Mouse (Mus musculus): ENCODE measurements at regions not wholly inside any gene's neighbourhood (a gene's known extent, or its start where the extent isn't known, plus 50 kb on each side); places are given as distances from the start of the nearest gene placed in this dataset.

DNA sequence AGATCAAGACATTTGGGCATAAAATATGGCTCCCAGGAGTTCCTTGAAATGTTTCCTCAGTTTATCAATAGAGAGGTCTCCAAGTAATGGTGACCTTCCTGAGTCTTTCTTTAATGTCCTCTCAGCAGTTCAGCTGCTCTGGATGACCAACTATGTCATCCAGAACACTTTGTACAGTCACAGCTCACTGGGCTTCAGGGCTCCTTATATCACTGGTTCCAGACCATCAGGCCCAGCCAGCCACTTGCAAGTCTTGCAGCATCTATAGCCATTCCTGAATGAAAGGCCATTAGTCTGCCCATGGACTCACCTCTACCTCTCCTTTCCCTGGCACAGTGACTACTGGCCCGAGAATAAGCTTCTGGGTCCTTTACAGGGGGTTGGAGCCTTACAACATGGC is 437.8 kb upstream of the Meis1 start:
- no peak overlapping the region for H3K4me2 ChIP-seq
- no peak overlapping the region for H3K9ac ChIP-seq
- H3K27ac ChIP-seq = no peak overlapping the region
- no peaks in the 10 kb centered on the region for H3K9me3 ChIP-seq (replicated peaks)
- WGBS = 76% methylated on average over 1 of the region's 1 CpGs
- no peak for ATAC-seq
- no peaks in the 10 kb centered on the region for H3K27me3 ChIP-seq
- no peak overlapping the region for H3K4me3 ChIP-seq
- H3K4me1 ChIP-seq = no peaks in the 10 kb centered on the region
- H3K36me3 ChIP-seq (ENCODE audit: poor library complexity, severe bottlenecking) = no peaks in the 10 kb centered on the region

DNA sequence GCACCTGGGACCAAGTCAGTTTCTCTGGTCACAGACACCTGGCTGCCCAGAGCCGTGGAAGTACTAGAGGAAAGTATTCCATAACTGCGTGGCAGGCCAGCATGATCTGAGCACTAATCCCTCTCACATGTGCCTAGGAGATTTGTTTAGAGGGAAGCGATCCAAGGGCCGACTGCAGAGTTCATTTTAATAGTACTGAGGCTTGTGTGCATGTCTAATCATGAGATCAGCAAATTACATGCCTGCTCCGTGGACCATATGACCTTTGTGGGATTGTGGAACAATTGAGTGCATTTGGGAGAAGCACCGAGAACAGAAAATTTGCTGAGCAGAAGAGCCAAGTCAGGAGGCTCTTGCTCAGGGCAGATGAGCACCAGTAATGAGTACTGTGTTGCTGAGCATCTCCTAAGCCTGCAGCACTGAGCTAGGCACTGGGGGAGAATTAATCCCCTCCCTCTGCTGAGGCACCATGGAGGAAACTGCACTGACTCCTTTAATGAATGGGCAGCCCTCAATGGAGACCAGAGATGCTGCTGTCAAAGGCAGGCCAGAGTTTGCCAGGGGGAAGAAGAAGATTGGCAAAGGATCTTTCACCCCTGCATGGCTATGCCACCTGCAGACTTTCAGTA is 445.1 kb upstream of the Meis1 start:
- WGBS = 56% methylated on average over 6 of the region's 6 CpGs
- Histone ChIP-seq H3K4me2 (no peak overlapping the region), H3K9me3 (replicated peaks) (no peaks in the 10 kb centered on the region), H3K27ac (no peak overlapping the region), H3K9ac (no peak overlapping the region), H3K4me3 (no peak overlapping the region), H3K27me3 (no peaks in the 10 kb centered on the region), H3K4me1 (peaks cover 7% of the 10 kb centered on the region; the same call in 1 of the 2 replicates), H3K36me3 (ENCODE audit: poor library complexity, severe bottlenecking) (no peaks in the 10 kb centered on the region)
- no peak for ATAC-seq

DNA sequence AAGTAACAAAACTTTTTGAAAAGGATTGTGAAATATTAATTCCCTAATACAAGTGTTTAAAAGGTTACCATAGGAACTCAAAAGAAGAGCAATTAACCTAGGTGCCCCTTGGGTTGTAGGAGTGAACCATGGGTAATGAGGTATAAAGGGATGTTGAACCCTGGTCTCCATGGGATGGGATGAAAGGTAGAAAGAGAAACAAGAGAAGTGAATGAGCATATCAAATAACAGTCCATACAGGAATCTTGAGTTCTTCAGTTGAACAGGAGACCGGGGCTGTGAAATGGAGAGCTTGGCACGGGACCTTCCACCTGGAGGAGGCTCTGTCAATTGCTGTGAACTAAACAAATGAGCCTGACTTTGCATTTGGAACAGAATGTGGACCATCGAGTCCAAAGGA is 449.6 kb upstream of the Meis1 start:
- Histone ChIP-seq H3K27ac (no peak overlapping the region), H3K9me3 (replicated peaks) (no peaks in the 10 kb centered on the region), H3K4me2 (no peak overlapping the region), H3K36me3 (ENCODE audit: poor library complexity, severe bottlenecking) (no peaks in the 10 kb centered on the region), H3K27me3 (no peaks in the 10 kb centered on the region), H3K9ac (no peak overlapping the region), H3K4me3 (no peak overlapping the region), H3K4me1 (peaks cover 7% of the 10 kb centered on the region; the same call in 1 of the 2 replicates)
- ATAC-seq = no peak
- WGBS = 77% methylated on average over 3 of the region's 3 CpGs

DNA sequence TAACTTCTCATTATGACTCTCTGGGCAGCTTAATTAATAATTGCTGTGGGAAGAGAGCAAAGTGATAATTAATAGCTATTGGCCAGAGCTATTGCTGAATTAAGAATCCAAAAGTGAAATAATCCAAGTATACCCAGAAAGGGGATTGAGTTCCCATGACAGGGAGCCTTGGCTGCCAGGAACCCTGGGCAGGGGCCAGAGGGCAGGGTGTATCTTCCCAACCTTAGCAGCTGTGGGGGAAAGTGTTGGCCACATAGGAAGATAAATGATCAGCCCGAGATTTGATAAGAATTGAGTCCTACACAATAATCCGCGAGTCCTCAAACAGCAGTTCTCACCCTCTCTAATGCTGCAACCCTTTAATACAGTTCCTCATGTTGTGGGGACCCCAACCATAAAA is 450.0 kb upstream of the Meis1 start:
- no peaks in the 10 kb centered on the region for H3K36me3 ChIP-seq (ENCODE audit: poor library complexity, severe bottlenecking)
- ATAC-seq = no peak
- H3K27me3 ChIP-seq = no peaks in the 10 kb centered on the region
- no peak overlapping the region for H3K4me3 ChIP-seq
- no peak overlapping the region for H3K4me2 ChIP-seq
- WGBS = 100% methylated on average over 3 of the region's 3 CpGs
- peaks cover 3% of the 10 kb centered on the region; the same call in 1 of the 2 replicates for H3K4me1 ChIP-seq
- H3K9ac ChIP-seq = no peak overlapping the region
- H3K9me3 ChIP-seq (replicated peaks) = no peaks in the 10 kb centered on the region
- no peak overlapping the region for H3K27ac ChIP-seq

DNA sequence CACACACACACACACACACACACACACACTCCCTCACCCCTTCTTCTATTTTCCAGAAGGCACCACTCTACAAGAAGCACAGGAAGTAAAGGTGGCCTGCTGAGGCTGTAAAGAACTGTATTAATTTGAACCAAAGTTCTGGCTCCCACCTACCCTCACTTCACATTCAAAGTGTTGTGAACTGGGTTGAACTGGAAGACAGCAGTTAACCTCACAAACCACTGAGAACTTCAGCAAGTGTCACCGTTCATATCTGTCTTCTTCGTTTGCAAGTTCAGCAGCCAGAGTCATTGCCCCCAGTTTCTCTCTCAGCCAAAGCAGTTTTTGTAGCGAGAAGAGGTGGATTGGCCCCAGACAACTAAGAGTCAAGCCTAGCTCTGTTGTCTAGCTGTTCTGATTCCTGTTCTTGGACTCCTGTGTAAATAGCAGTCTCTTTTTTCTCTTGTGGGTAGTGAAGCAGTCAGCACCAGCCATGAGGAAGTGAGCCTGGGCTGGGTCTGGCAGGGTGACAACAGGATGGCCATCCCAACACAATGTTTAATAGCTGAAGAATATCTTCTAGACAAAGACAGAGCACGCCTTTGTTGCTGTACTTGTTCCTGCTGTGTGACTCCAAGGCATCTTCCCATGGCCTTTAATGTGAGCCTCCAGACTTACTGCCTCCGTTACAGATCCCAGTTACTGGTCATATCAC is 452.0 kb upstream of the Meis1 start:
- Histone ChIP-seq H3K4me1 (peaks cover 9% of the 10 kb centered on the region), H3K27ac (no peak overlapping the region), H3K9ac (no peak overlapping the region), H3K9me3 (replicated peaks) (no peaks in the 10 kb centered on the region), H3K4me3 (no peak overlapping the region), H3K36me3 (ENCODE audit: poor library complexity, severe bottlenecking) (no peaks in the 10 kb centered on the region), H3K27me3 (no peaks in the 10 kb centered on the region), H3K4me2 (no peak overlapping the region)
- ATAC-seq = no peak
- 83% methylated on average over 5 of the region's 5 CpGs for WGBS

DNA sequence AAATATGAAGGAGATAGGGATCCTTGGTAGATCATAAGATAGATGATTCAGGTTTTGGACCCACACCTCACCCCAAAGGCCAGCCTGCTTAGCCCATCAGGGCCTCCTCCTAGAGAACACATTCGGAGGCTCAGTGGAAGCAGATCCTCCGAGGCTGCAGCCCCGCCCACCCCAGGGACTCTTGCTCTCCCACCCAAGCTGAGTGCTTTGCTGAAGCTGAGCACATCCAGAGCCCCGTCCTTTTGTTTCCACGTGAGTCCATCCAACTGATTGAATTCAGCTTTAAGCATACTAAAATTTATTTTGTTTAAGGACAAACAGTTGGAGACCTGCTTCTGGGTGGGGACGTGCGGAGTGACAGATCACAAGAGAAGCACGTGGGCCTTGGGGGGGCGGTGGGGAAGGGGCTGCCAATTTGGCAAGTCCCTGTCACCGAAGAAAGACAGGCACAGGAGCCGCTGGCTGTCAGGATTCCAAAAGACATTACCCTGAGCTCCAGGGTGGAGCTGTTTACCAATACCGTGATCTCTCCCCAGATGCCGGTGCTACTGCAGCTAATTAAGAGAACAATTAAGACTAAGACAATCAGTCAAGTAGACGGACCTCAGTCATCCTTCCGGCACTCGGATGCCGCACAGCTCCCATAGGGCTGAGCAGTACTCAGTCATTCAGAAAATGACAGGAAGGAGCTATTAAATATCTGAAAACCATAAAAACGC is 448.9 kb upstream of the Spred2 start:
- H3K27me3 ChIP-seq = no peaks in the 10 kb centered on the region
- peak overlapping the region; percentile 52 for H3K4me2 ChIP-seq
- H3K36me3 ChIP-seq (ENCODE audit: poor library complexity, severe bottlenecking) = no peaks in the 10 kb centered on the region
- H3K4me1 ChIP-seq = peaks cover 9% of the 10 kb centered on the region
- ATAC-seq = peak; percentile 74
- 0 out of 2 replicates have a peak overlapping the region, but pooled peaks have one; percentile 40 for H3K9ac ChIP-seq
- H3K27ac ChIP-seq = no peak overlapping the region
- peak overlapping the region; percentile 27 for H3K4me3 ChIP-seq
- no peaks in the 10 kb centered on the region for H3K9me3 ChIP-seq (replicated peaks)
- WGBS = 16% methylated on average over 18 of the region's 18 CpGs

DNA sequence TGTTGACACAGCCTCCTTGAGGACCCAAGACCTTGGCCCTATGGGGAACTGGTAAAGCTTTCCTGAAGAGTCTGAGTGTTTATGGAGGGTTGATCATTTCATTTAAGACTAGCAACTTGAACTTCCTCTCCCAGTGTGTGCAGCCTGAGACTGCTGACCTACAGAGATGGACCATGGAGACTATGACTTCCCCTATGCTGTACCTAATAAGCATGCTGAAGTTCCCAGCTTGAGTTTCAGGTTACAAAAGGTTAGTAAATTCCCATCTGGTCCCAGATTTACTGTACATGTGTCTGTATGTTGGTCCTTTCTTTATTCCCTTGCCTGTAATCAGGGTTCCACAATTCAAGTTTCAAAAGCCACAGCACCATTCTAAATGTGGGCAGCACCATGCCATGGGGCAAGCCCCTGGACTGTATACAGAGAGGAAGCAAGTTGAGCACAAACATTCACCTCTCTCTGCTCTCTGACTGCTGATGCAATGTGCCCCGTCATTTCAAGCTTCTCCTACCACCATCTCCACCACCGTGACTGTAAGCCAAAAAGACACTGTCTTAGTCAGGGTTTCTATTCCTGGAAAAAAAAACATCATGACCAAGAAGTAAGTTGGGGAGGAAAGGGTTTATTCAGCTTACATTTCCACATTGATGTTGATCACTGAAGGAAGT is 431.0 kb upstream of the Spred2 start:
- no peak for ATAC-seq
- Histone ChIP-seq H3K27me3 (no peaks in the 10 kb centered on the region), H3K27ac (no peak overlapping the region), H3K4me2 (no peak overlapping the region), H3K4me3 (no peak overlapping the region), H3K9ac (no peak overlapping the region), H3K4me1 (no peaks in the 10 kb centered on the region), H3K9me3 (replicated peaks) (no peaks in the 10 kb centered on the region), H3K36me3 (ENCODE audit: poor library complexity, severe bottlenecking) (no peaks in the 10 kb centered on the region)
- WGBS = 89% methylated on average over 2 of the region's 2 CpGs

DNA sequence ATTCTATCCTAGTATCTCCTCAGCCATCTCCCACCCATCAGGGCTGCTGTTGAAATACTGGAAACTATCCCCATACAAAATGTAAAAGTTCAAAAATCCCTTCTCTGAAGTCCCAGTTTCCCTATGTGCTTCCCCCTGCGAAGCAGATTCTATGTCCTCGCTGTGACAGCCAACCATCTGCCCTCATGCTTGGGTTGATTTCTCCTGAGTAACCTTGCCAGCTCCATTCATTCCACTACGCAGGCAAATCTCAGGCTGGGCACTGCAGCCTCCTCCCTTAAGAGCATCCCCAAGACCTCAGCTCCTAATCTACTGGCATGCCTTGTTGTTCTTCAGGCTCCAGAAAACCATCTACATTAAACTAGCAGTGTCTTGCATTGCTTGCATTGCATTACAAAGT is 402.5 kb upstream of the Spred2 start:
- no peaks in the 10 kb centered on the region for H3K9me3 ChIP-seq (replicated peaks)
- no peak overlapping the region for H3K4me2 ChIP-seq
- H3K27me3 ChIP-seq = peaks cover 30% of the 10 kb centered on the region
- H3K27ac ChIP-seq = no peak overlapping the region
- H3K4me1 ChIP-seq = peaks cover 13% of the 10 kb centered on the region
- H3K4me3 ChIP-seq = no peak overlapping the region
- whole genome bisulfite sequencing = 91% methylated on average over 3 of the region's 3 CpGs
- ATAC-seq = no peak
- H3K36me3 ChIP-seq (ENCODE audit: poor library complexity, severe bottlenecking) = no peaks in the 10 kb centered on the region
- no peak overlapping the region for H3K9ac ChIP-seq

DNA sequence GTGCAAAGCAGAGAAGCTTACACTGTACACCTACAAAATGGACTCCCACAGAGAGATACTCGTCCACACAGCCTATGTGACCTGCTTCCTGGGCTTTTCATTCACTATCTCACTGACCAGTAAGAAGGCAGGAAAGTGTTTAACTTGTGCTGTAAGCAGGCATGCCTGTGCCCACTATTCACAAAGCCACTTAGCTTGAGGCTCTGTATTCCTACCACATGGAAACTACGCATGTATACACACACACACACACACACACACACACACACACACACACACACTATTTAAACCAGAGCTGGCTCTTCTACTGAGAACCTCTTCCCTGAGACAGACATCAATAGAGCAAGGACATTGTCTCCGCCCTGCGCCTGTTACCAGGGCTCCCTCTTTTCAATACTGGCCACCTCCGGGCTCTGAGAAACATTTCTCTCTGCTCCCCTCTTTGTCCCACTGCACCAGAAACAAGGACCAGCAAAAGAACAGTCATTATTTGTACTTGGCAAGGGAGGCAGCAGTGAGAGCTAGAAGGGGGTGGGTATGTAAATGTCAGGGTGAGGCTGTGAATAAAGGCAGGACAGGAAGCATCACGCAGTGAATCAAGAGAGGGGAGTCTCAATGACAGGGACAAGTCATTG is 400.2 kb upstream of the Spred2 start:
- 2% methylated on average over 6 of the region's 6 CpGs for whole genome bisulfite sequencing
- no peak overlapping the region for H3K27ac ChIP-seq
- H3K4me2 ChIP-seq = 0 out of 2 replicates have a peak overlapping the region, but pooled peaks have one; percentile 1
- no peaks in the 10 kb centered on the region for H3K36me3 ChIP-seq (ENCODE audit: poor library complexity, severe bottlenecking)
- H3K9me3 ChIP-seq (replicated peaks) = no peaks in the 10 kb centered on the region
- H3K27me3 ChIP-seq = peaks cover 40% of the 10 kb centered on the region
- no peak overlapping the region for H3K4me3 ChIP-seq
- peaks cover 16% of the 10 kb centered on the region for H3K4me1 ChIP-seq
- peak; percentile 91 for ATAC-seq
- H3K9ac ChIP-seq = no peak overlapping the region

DNA sequence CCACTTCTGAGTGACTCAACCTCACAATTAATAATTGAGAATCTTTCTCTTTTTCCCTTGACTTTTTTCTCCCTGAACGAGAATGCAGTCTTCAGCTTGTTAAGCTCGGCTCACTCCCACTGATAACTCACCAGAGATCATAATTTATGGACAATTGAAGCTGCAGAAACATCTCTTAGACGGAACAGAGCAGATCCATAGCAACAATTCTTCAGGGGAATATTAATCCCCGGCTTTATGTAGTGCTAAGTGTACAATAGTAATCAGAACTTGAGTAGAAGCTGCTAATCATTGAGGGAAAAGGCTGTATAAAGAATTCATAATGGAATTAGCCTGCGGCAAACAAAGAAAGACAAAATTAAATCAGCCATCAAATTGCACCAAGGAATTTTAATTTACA is 395.0 kb upstream of the Spred2 start:
- no peak overlapping the region for H3K4me2 ChIP-seq
- ATAC-seq = no peak
- H3K27ac ChIP-seq = no peak overlapping the region
- no peak overlapping the region for H3K9ac ChIP-seq
- H3K4me1 ChIP-seq = peaks cover 18% of the 10 kb centered on the region
- peaks cover 38% of the 10 kb centered on the region for H3K27me3 ChIP-seq
- 19% methylated on average over 5 of the region's 5 CpGs for WGBS
- H3K4me3 ChIP-seq = no peak overlapping the region
- H3K9me3 ChIP-seq (replicated peaks) = no peaks in the 10 kb centered on the region
- H3K36me3 ChIP-seq (ENCODE audit: poor library complexity, severe bottlenecking) = no peaks in the 10 kb centered on the region

DNA sequence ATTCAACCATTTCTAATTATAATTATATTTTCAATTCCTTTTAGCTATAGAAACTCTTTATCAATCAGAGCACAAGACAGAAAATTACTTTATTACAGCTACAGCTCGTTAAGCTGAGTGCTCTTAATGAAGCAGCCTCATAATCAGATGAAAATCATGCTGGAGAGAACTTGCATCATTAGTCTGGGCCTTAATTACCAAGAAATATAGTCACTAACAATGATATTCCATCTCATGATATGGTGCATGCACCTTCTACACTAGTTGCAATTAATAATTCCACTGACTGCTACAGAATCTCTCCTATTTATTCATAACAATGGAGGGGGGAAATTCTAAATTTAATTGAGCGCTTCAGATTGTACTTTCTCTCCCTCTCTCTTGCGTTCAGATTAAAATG is 393.5 kb upstream of the Spred2 start:
- peaks cover 39% of the 10 kb centered on the region for H3K27me3 ChIP-seq
- WGBS = 53% methylated on average over 3 of the region's 3 CpGs
- ATAC-seq = peak; percentile 36; the same call in 1 of the 2 replicates

More for the DNA sequence above, 393.5 kb upstream of the Spred2 start:
- Histone ChIP-seq H3K4me3 (no peak overlapping the region), H3K4me2 (no peak overlapping the region), H3K27ac (no peak overlapping the region), H3K9ac (no peak overlapping the region), H3K4me1 (peaks cover 12% of the 10 kb centered on the region), H3K9me3 (replicated peaks) (no peaks in the 10 kb centered on the region), H3K36me3 (ENCODE audit: poor library complexity, severe bottlenecking) (no peaks in the 10 kb centered on the region)
